Mouse (Mus musculus) spleen, postnatal 0 days (tissue): ENCODE results near the gene Ugt2a3. TPM values are rescaled to one million over a fixed set of nuclear protein-coding genes. Genes with fewer than 3 reads are reported as not detected.

Experiments used
- polyA plus RNA-seq: library from polyadenylated mRNA; unstranded; fragments of >200 nt; fragmentation: Nextera tagmentation; extraction: Ambion mirVana; gene quantifications from 2 replicates; pipeline ENCODE4 v1.2.1, GENCODE M21; 2015

Gene Ugt2a3
- polyA plus RNA-seq = not detected in 2 replicates

DNA sequence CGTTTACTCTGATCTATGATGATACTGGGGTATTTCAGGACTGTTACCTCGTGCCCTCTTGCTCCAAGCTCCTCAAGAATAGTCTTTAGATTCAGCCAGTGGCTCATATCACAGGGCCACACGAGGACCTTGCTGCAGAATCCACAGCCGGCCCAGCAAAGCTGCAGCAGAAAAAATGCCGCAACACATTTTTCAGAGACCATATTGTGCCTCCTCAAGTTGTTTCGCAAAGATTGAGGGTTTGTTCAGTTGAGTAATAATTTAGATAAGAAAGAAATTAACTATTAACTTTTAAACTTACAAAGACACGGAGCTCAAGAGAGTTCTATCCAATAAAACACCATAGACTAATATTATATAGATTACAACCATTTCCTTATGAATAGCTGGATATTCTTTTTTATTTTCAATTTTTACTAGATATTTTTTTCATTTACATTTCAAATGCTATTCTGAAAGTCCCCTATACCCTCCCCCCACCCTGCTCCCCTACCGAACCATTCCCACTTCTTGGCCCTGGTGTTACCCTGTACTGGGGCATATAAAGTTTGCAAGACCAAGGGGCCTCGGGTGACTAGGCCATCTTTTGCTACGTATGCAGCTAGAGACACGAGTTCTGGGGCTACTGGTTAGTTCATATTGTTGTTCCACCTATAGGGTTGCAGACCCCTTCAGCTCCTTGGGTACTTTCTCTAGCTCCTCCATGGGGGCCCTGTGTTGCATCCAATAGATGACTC lies at the start of gene Ugt2a3:
TSS of gene Ugt2a3 (minus strand) at position 235 of the 737 bp plus-strand sequence.

Other genes starting within 250 kb of the Ugt2a3 start
- not detected in 2 replicates for gene Ugt2b36, start 244.6 kb downstream of the Ugt2a3 start, polyA plus RNA-seq
- not detected in 2 replicates for gene Ugt2b5, start 196.9 kb downstream of the Ugt2a3 start, polyA plus RNA-seq
- not detected in 2 replicates for gene Ugt2b37, start 82.4 kb downstream of the Ugt2a3 start, polyA plus RNA-seq
- gene Ugt2b38, start 87.0 kb upstream of the Ugt2a3 start, polyA plus RNA-seq = not detected in 2 replicates
- not detected in 2 replicates for gene Ugt2a2, start 145.1 kb upstream of the Ugt2a3 start, polyA plus RNA-seq
- not detected in 2 replicates for gene Gm43638, start 149.6 kb upstream of the Ugt2a3 start, polyA plus RNA-seq
- gene Ugt2a1, start 153.7 kb upstream of the Ugt2a3 start, polyA plus RNA-seq = not detected in 2 replicates
- gene Sult1b1, start 201.0 kb upstream of the Ugt2a3 start, polyA plus RNA-seq = not detected in 2 replicates
- gene Sult1d1, start 231.8 kb upstream of the Ugt2a3 start, polyA plus RNA-seq = not detected in 2 replicates